Mouse (Mus musculus): ENCODE measurements around the gene Slc15a4.

Slc15a4 gene

GRCm38 (mm10) chr5:127621108-127621507, 11.6 kb downstream of the Slc15a4 start:
- no peak for DNase-seq (ENCODE audit: low read depth, low spot score)

GRCm38 (mm10) chr5:127620371-127620770, 12.3 kb downstream of the Slc15a4 start:
- DNase-seq (ENCODE audit: low read depth, low spot score): no peak

- DNase-seq (ENCODE audit: low read depth, low spot score): no peak
Observed at GRCm38 (mm10) chr5:127618834-127619233, 13.9 kb downstream of the Slc15a4 start.

GRCm38 (mm10) chr5:127616884-127617635, 15.6 kb downstream of the Slc15a4 start:
- peak; percentile 96 for DNase-seq (ENCODE audit: low read depth, low spot score)

GRCm38 (mm10) chr5:127616151-127616550, 16.5 kb downstream of the Slc15a4 start:
- no peak for DNase-seq (ENCODE audit: low read depth, low spot score)

DNA sequence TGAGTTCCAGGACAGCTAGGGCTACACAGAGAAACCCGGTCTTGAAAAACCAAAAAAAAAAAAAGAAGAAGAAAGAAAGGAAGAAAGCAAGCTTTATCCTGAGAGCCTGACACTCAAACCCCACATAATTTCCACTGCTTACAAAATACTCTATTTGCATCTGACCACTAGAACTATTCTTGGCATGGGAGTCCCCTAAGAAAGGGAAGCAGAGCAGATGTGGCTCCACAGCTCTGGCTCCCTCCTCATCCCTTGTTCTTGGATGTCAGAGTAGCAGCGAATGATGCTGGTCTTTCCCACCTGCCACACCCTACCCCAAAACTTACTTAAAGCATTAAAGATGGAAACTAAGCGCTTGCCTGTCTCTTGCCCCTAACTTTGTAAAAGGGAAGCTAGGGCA, 17.2 kb downstream of the Slc15a4 start:
- no peak for DNase-seq (ENCODE audit: low read depth, low spot score)

GRCm38 (mm10) chr5:127612397-127612796, 20.3 kb downstream of the Slc15a4 start:
- DNase-seq (ENCODE audit: low read depth, low spot score): no peak

- no peak for DNase-seq (ENCODE audit: low read depth, low spot score)
Observed at GRCm38 (mm10) chr5:127611881-127612280, 20.8 kb downstream of the Slc15a4 start.

GRCm38 (mm10) chr5:127610787-127611509, 21.7 kb downstream of the Slc15a4 start:
- no peak for DNase-seq (ENCODE audit: low read depth, low spot score)

DNA sequence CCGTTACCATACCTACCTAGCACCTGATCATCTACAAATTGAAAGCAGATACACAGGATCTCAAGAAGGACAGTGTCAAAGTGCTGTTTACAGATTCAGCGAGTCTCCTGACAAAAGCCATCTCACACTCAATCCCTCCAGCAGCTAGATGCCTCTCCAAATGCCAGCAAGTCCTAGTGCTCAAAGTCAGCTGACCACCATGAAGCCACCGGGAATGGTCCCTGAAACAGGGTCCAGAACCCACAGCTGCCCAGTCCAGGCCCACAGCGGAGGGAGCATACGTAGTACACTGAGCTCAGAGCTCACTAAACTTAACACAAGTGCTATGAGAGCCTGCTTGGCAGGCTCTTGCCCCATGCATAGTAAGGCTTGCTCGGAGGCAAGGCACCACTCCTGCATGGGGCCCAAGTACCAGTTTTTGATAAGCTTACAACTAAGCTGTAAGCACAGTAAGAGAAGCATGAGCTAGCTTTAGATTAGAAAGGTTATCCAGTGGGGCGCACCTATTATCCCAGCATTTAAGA, 23.4 kb downstream of the Slc15a4 start:
- no peak for DNase-seq (ENCODE audit: low read depth, low spot score)

DNA sequence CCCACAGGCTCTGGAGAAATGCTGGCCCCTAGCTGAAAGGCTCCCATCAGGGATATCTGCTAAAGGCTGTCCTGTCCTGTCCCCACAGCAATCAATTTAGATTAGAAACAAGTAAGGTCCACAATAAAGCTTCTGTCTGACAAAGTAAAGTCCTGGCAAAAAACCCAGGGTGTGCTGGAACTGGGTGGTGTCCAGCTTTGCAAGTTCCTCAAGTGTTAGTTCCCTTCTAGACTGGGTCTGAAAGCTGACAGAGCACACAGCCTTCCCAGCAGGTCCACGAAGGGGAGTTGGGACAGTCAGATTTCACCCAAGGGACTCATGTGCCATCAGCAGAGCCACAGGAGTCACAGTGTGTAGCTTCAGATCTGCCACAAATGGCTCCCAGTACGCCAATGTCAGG, 25.2 kb downstream of the Slc15a4 start:
- no peak for DNase-seq (ENCODE audit: low read depth, low spot score)

DNA sequence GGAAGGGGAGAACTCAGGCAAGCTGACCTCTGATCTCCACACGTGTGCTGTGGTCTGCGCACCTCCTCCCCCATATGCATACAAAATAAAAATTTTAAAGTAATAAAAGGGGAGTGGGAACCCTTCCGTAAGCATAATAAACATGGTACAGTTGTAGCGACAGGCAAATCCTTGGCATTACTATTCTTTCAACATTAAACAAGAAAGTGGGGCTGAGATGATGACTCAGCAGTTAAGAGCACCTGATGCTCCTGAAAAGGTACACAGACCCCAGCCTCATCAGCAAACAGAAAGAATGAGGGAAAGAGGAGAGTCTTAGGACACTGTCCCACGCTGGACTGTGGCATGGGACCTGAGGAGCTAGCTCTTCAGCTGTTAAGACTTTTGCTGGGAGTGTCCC, 29.7 kb downstream of the Slc15a4 start:
- no peak for DNase-seq (ENCODE audit: low read depth, low spot score)

- DNase-seq (ENCODE audit: low read depth, low spot score): no peak
Observed at GRCm38 (mm10) chr5:127596862-127597261, 35.8 kb downstream of the Slc15a4 start.

DNA sequence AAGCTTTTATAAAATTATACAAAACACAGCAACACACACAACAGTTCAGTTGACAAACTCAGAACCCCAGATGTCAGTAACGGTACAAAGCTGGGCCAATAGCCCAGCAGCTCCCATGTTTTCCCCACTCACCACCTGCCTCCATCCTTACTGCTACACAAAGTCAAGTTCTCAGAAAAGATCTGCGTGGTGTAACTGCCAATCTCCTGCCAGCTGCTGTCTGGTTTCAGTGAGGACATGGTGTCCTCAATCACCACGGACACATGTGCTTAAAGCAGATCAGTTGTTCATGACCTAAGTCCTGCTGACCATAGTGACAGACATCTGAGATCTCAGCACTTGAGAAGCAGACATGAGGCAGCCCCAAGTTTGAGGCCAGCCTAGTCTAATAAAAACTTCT, 37.0 kb downstream of the Slc15a4 start:
- DNase-seq (ENCODE audit: low read depth, low spot score): no peak

DNA sequence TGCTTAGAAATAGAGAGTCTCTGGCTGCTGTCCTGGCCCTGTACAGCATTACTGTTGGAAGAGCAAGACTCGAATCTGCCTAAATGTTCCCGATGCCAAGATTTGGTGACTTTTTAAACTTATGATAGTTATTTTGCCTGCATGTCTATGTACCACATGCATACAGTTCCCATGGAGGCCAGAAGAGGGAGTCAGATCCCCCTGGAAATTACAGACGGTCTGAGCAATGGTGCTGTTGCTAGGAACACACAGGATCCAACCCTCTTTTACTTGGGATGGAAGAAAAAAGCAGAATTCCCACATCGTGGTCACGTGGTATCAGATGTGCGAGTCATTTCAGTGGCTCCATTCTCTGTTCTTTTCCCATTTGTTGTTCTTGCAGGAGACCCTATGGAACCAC, 39.8 kb downstream of the Slc15a4 start:
- no peak for DNase-seq (ENCODE audit: low read depth, low spot score)

GRCm38 (mm10) chr5:127592406-127592805, 40.3 kb downstream of the Slc15a4 start:
- no peak for DNase-seq (ENCODE audit: low read depth, low spot score)

- DNase-seq (ENCODE audit: low read depth, low spot score): no peak
Observed at GRCm38 (mm10) chr5:127587854-127588253, 44.8 kb downstream of the Slc15a4 start.

- DNase-seq (ENCODE audit: low read depth, low spot score): no peak
Observed at GRCm38 (mm10) chr5:127583658-127584057, 49.0 kb downstream of the Slc15a4 start.

GRCm38 (mm10) chr5:127577419-127577818, 55.3 kb downstream of the Slc15a4 start:
- DNase-seq (ENCODE audit: low read depth, low spot score): peak; percentile 17

GRCm38 (mm10) chr5:127567165-127567741, 65.4 kb downstream of the Slc15a4 start:
- DNase-seq (ENCODE audit: low read depth, low spot score): no peak

GRCm38 (mm10) chr5:127561086-127561485, 71.6 kb downstream of the Slc15a4 start:
- DNase-seq (ENCODE audit: low read depth, low spot score): peak; percentile 33

- no peak for DNase-seq (ENCODE audit: low read depth, low spot score)
Observed at GRCm38 (mm10) chr5:127548136-127548535, 84.6 kb downstream of the Slc15a4 start.
